Mouse (Mus musculus) stomach, adult 2 months (tissue): ENCODE measurements around the gene Ube2q2. TPM values are rescaled to one million over a fixed set of nuclear protein-coding genes. Genes with fewer than 3 reads are reported as not detected.

Source experiments
- polyA plus RNA-seq: library from polyadenylated mRNA; depleted of rRNA; stranded (reverse); fragments of >200 nt; gene quantifications from 2 replicates; pipeline ENCODE4 v1.2.3, GENCODE M21; 2012; rRNA removed

The Ube2q2 gene
- polyA plus RNA-seq: 6.3 and 7.2 TPM in 2 replicates

GRCm38 (mm10) chr9:55148854-55149498 is at the start of gene Ube2q2:
Gene Ube2q2 (plus strand): TSS chr9:55148854.

DNA sequence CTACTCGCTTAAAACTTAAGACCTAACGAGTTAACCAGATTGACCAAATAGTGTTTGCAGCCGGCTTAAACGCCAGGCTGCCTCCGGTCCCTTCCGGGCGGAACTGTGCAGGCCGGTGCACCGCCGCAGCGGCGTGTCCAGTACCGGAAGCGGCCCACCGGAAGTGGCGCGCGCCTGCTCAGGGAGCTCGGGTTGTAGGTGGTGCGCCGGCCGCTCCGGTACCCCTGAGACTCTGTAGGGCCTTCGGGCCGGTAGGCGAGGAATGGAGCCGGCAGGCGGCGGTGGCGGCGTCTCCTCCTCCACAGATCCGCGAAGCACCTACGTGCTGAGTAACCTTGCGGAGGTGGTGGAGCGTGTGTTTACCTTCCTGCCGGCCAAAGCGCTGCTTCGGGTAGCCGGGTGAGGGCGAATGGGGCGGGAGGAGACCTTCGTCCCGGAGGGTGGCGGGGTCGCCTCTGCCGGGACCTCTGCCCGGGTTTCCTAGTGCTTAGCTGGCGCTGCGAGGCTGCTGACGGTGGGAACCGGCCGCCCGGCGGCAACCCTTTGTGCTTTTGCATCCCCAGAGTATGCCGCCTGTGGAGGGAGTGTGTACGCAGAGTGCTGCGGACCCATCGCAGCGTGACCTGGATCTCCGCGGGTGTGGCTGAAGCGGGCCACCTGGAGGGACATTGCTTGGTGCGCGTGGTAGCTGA is 60.3 kb downstream of the Ube2q2 start, which contains the start of gene Fbxo22:
Fbxo22 (plus strand) TSS at position 136 of the 692 bp plus-strand sequence.

Other genes starting within 250 kb of the Ube2q2 start
- 0.11 and 0.29 TPM in 2 replicates for gene Hykk, start 231.6 kb upstream of the Ube2q2 start, polyA plus RNA-seq
- 4.7 and 6.8 TPM in 2 replicates for gene Psma4, start 198.1 kb upstream of the Ube2q2 start, polyA plus RNA-seq
- not detected in 2 replicates for gene AY074887, start 197.9 kb upstream of the Ube2q2 start, polyA plus RNA-seq
- gene Chrna5, start 168.0 kb upstream of the Ube2q2 start, polyA plus RNA-seq: 0.02 TPM in 1 of 2 replicates, not detected in the other
- 0.52 and 0.71 TPM in 2 replicates for gene Chrna3, start 122.3 kb upstream of the Ube2q2 start, polyA plus RNA-seq
- 1.2 and 1.3 TPM in 2 replicates for gene Chrnb4, start 100.1 kb upstream of the Ube2q2 start, polyA plus RNA-seq
- 3.1 and 3.2 TPM in 2 replicates for gene Fbxo22, start 60.1 kb downstream of the Ube2q2 start, polyA plus RNA-seq
- 0.22 and 0.76 TPM in 2 replicates for gene Nrg4, start 178.0 kb downstream of the Ube2q2 start, polyA plus RNA-seq
- 0.72 and 0.97 TPM in 2 replicates for gene Tmem266, start 178.1 kb downstream of the Ube2q2 start, polyA plus RNA-seq